Mouse (Mus musculus) C2C12 (cell line): ENCODE results near the gene Gm20388.

Experiments used
- CTCF ChIP-seq: IDR thresholded peaks from one replicate; pipeline ENCODE4 v1.5.1; 2011; ENCODE audit not compliant: control insufficient read depth, insufficient read depth, insufficient read length
- FOSL1 ChIP-seq: IDR thresholded peaks from one replicate; pipeline ENCODE4 v1.8.0; 2011; ENCODE audit warnings: mild to moderate bottlenecking, low read length; ENCODE audit not compliant: poor library complexity, insufficient read depth, severe bottlenecking
- MAX ChIP-seq: IDR thresholded peaks from one replicate; pipeline ENCODE4 v1.6.1; 2011; ENCODE audit warnings: mild to moderate bottlenecking, control low read depth
- MYOG ChIP-seq: IDR thresholded peaks from one replicate; pipeline ENCODE4 v1.6.1; 2011; ENCODE audit not compliant: control insufficient read depth, insufficient read length; ENCODE audit errors: extremely low read depth
- USF1 ChIP-seq: IDR thresholded peaks from one replicate; pipeline ENCODE4 v1.6.1; 2011; ENCODE audit warnings: low read depth, mild to moderate bottlenecking, control low read depth, moderate library complexity

DNA sequence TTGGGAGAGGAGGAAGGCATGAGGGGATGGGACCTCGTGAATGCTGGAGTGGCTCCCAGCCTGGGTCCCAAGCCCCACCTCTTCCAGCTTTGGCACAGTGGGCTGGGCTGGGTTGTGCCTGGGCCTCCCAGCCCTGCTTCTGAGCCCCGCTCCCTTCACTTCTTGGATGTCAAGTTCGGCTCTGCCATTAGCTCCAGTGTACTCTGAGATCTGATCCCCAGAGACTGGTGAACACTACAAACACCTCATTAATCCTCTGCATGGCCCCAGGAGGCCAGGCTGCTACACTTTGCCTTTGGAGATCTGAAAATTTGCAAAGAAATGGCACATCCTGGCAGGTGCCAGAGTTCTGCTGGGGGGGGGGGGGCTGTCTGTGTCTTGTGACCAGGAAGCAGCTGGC lies 1858.5 kb downstream of the Gm20388 start:
- TF ChIP-seq CTCF (no peak), USF1 (no peak), FOSL1 (no peak), MAX (no peak), MYOG (no peak)
